Mouse (Mus musculus) mesoderm, embryonic 11.5 days (tissue): ENCODE results near the gene Cops3.

ENCODE experiments used
- DNase-seq: peaks from one replicate; pipeline ENCODE4 v3.0.0-alpha.2; 2012; ENCODE audit warnings: low read depth, low spot score

Cops3 gene

GRCm38 (mm10) chr11:59811211-59811610 lies 28.4 kb downstream of the Cops3 start:
- no peak for DNase-seq

- no peak for DNase-seq
Measured at GRCm38 (mm10) chr11:59810480-59811158, 29.0 kb downstream of the Cops3 start.

- peak; percentile 90 for DNase-seq
Measured at GRCm38 (mm10) chr11:59809670-59810474, 29.8 kb downstream of the Cops3 start, which contains the start of gene Flcn. Gene Flcn, minus strand, starts transcription at chr11:59810016.

GRCm38 (mm10) chr11:59809071-59809669 lies 30.5 kb downstream of the Cops3 start:
- no peak for DNase-seq

- DNase-seq: no peak
Measured at GRCm38 (mm10) chr11:59808170-59808960, 31.3 kb downstream of the Cops3 start.

GRCm38 (mm10) chr11:59805656-59806055 lies 34.0 kb downstream of the Cops3 start:
- no peak for DNase-seq

GRCm38 (mm10) chr11:59805256-59805655 lies 34.4 kb downstream of the Cops3 start:
- DNase-seq: no peak

- DNase-seq: no peak
Measured at GRCm38 (mm10) chr11:59804409-59805110, 35.1 kb downstream of the Cops3 start.

GRCm38 (mm10) chr11:59803516-59803915 lies 36.1 kb downstream of the Cops3 start:
- no peak for DNase-seq

- no peak for DNase-seq
Measured at GRCm38 (mm10) chr11:59801881-59802280, 37.8 kb downstream of the Cops3 start.

GRCm38 (mm10) chr11:59800412-59800811 lies 39.2 kb downstream of the Cops3 start:
- no peak for DNase-seq

GRCm38 (mm10) chr11:59793390-59793789 lies 46.2 kb downstream of the Cops3 start:
- no peak for DNase-seq

GRCm38 (mm10) chr11:59789311-59789710 lies 50.3 kb downstream of the Cops3 start:
- no peak for DNase-seq

- peak; percentile 71 for DNase-seq
Measured at GRCm38 (mm10) chr11:59787199-59787781, 52.3 kb downstream of the Cops3 start, which contains the start of gene Pld6. Gene Pld6, minus strand, starts transcription at chr11:59787645.

GRCm38 (mm10) chr11:59786444-59787198 lies 53.0 kb downstream of the Cops3 start:
- no peak for DNase-seq

GRCm38 (mm10) chr11:59783591-59783990 lies 56.0 kb downstream of the Cops3 start:
- DNase-seq: no peak

GRCm38 (mm10) chr11:59782091-59782590 lies 57.5 kb downstream of the Cops3 start:
- DNase-seq: no peak

- no peak for DNase-seq
Measured at GRCm38 (mm10) chr11:59780241-59780640, 59.4 kb downstream of the Cops3 start.

GRCm38 (mm10) chr11:59779406-59779805 lies 60.2 kb downstream of the Cops3 start:
- no peak for DNase-seq

- DNase-seq: no peak
Measured at GRCm38 (mm10) chr11:59778874-59779223, 60.8 kb downstream of the Cops3 start.
